Mouse (Mus musculus): Measurements from ENCODE around the gene Lrsam1. TPM values are rescaled to one million over a fixed set of nuclear protein-coding genes. Genes with fewer than 3 reads are reported as not detected.

Lrsam1 gene
- total and polyA plus RNA-seq, 2 experiments from 2014 or later = 22.1 to 37.9 TPM

GRCm38 (mm10) chr2:32878396-32878795 lies 83.0 kb downstream of the Lrsam1 start:
- Histone ChIP-seq H3K27ac (no peak overlapping the region), H3K27me3 (ENCODE audit: insufficient read depth, low read length) (no peaks in the 10 kb centered on the region), H3K36me3 (ENCODE audit: insufficient read depth, low read length) (no peaks in the 10 kb centered on the region), H3K4me3 (ENCODE audit: low read length) (no peak overlapping the region), H3K4me1 (ENCODE audit: insufficient read depth, low read length) (peaks cover 41% of the 10 kb centered on the region), H3K9ac (replicated peaks; ENCODE audit: low read length) (peak overlapping the region; percentile 81; the same call in 1 of the 2 replicates), H3K9me3 (ENCODE audit: low read length) (no peaks in the 10 kb centered on the region), H3K4me2 (ENCODE audit: low read depth, low read length) (peak overlapping the region; percentile 96)
- no peak for ATAC-seq
- 60% methylated on average over 3 of the region's 3 CpGs for WGBS
- no peak for TF ChIP-seq CTCF (IDR thresholded peaks at IDR 0.05; ENCODE audit: low read depth)
- DNase-seq (ENCODE audit: low spot score) = no peak

GRCm38 (mm10) chr2:32877761-32878393 lies 83.5 kb downstream of the Lrsam1 start:
- no peak for TF ChIP-seq CTCF (IDR thresholded peaks at IDR 0.05; ENCODE audit: low read depth)
- 52% methylated on average over 6 of the region's 6 CpGs for WGBS

DNA sequence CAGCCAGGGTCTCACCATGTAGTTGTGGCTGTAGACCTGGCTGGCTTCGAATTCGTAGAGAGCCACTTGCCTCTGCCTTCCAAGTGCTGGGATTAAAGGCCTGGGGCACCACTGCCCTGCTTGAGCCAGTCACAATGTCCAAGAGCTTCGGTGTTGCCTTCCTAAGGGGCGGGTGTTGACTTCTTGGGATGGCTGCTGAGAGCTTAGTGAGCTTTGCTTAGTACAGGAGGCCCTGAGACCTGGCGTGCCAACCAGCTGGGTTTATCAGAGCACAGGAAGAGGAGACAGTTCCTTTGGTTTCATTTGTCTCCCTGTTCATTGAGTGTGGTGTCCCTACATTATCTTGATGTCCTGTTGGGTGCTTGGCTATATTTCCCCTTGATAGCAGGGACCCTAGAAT lies 84.1 kb downstream of the Lrsam1 start:
- H3K9ac ChIP-seq (replicated peaks; ENCODE audit: low read length) = peak overlapping the region; percentile 81

More at GRCm38 (mm10) chr2:32877761-32878393, 83.5 kb downstream of the Lrsam1 start:
- no peaks in the 10 kb centered on the region for H3K27me3 ChIP-seq (ENCODE audit: insufficient read depth, low read length)
- no peaks in the 10 kb centered on the region for H3K36me3 ChIP-seq (ENCODE audit: insufficient read depth, low read length)
- peak overlapping the region; percentile 81 for H3K9ac ChIP-seq (replicated peaks; ENCODE audit: low read length)
- no peak for ATAC-seq
- H3K4me1 ChIP-seq (ENCODE audit: insufficient read depth, low read length) = peaks cover 41% of the 10 kb centered on the region
- H3K27ac ChIP-seq = peak overlapping the region; percentile 86; the same call in 1 of the 2 replicates
- peak overlapping the region; percentile 84 for H3K4me3 ChIP-seq (ENCODE audit: low read length)
- DNase-seq (ENCODE audit: low spot score) = no peak
- peak overlapping the region; percentile 96 for H3K4me2 ChIP-seq (ENCODE audit: low read depth, low read length)
- no peaks in the 10 kb centered on the region for H3K9me3 ChIP-seq (ENCODE audit: low read length)

GRCm38 (mm10) chr2:32876490-32877302 lies 84.7 kb downstream of the Lrsam1 start:
- peak; percentile 2; the same call in 1 of the 2 replicates for ATAC-seq
- H3K9me3 ChIP-seq (ENCODE audit: low read length) = no peaks in the 10 kb centered on the region

More for the DNA sequence above, 84.1 kb downstream of the Lrsam1 start:
- Histone ChIP-seq H3K4me2 (ENCODE audit: low read depth, low read length) (peak overlapping the region; percentile 96), H3K4me3 (ENCODE audit: low read length) (peak overlapping the region; percentile 84), H3K9me3 (ENCODE audit: low read length) (no peaks in the 10 kb centered on the region), H3K36me3 (ENCODE audit: insufficient read depth, low read length) (no peaks in the 10 kb centered on the region), H3K27ac (peak overlapping the region; percentile 86; the same call in 1 of the 2 replicates), H3K27me3 (ENCODE audit: insufficient read depth, low read length) (no peaks in the 10 kb centered on the region), H3K4me1 (ENCODE audit: insufficient read depth, low read length) (peaks cover 41% of the 10 kb centered on the region)
- DNase-seq (ENCODE audit: low spot score) (no peak), ATAC-seq (no peak)
- no peak for TF ChIP-seq CTCF (IDR thresholded peaks at IDR 0.05; ENCODE audit: low read depth)
- WGBS = 24% methylated on average over 5 of the region's 5 CpGs

DNA sequence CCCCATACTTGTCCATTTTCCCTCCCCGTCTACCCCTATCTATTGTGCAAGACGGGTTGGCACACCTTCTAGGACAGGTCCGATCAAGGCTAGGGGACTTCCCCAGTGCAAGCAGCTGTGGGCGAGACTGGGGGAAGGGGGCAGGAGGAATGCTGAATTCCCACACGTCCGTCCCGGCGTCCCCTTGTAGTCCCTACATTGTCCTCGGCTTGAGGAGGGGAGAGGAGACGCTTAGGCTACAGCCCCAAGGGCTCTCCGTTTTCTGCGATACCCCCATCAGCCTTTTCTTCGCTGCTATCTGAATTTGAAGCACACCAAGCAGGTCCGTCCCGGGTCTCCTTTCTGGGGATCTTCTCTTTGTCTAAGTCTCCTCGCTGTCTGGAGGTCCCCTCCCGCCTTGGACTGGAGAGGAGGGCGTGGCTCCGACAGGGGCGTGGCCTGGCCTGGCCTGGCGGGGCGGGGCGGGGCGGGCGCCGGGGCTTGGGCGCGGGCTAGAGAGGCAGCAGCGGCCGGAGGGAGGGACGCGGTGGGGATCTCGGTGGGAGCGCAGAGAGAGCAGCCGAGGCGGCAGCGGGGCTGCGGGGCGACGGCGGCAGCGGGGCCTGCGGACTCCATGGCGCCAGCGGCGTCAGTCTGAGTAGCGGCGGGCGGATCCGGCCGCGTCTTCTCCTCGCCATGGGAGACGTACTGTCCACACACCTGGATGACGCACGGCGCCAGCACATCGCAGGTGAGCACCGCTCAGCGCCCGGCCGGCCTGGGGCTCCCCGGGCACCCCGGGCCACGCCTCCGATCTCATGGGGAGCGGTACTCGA lies 85.5 kb downstream of the Lrsam1 start, which contains the start of gene Fam129b:
Fam129b (plus strand) TSS at position 440 of the 815 bp plus-strand sequence.
- DNase-seq (ENCODE audit: low spot score) = peak; percentile 91
- Histone ChIP-seq H3K4me1 (ENCODE audit: insufficient read depth, low read length) (peaks cover 31% of the 10 kb centered on the region), H3K27ac (peak within 1 kb of the TSS; percentile 86), H3K4me2 (ENCODE audit: low read depth, low read length) (peak within 1 kb of the TSS; percentile 96), H3K9ac (replicated peaks; ENCODE audit: low read length) (peak within 1 kb of the TSS; percentile 81), H3K27me3 (ENCODE audit: insufficient read depth, low read length) (no peaks in the 10 kb centered on the region), H3K4me3 (ENCODE audit: low read length) (peak within 1 kb of the TSS; percentile 84), H3K36me3 (ENCODE audit: insufficient read depth, low read length) (no peaks in the 10 kb centered on the region), H3K9me3 (ENCODE audit: low read length) (no peaks in the 10 kb centered on the region)
- ATAC-seq = peak; percentile 92
- under 1% methylated on average over 63 of the region's 68 CpGs for WGBS
- no peak for TF ChIP-seq CTCF (IDR thresholded peaks at IDR 0.05; ENCODE audit: low read depth)

More at GRCm38 (mm10) chr2:32876490-32877302, 84.7 kb downstream of the Lrsam1 start:
- peaks cover 40% of the 10 kb centered on the region for H3K4me1 ChIP-seq (ENCODE audit: insufficient read depth, low read length)
- peak overlapping the region; percentile 96 for H3K4me2 ChIP-seq (ENCODE audit: low read depth, low read length)
- peak overlapping the region; percentile 84 for H3K4me3 ChIP-seq (ENCODE audit: low read length)
- peak overlapping the region; percentile 86 for H3K27ac ChIP-seq
- TF ChIP-seq CTCF (IDR thresholded peaks at IDR 0.05; ENCODE audit: low read depth) = no peak
- H3K36me3 ChIP-seq (ENCODE audit: insufficient read depth, low read length) = no peaks in the 10 kb centered on the region
- WGBS = 2% methylated on average over 20 of the region's 20 CpGs
- peak overlapping the region; percentile 81 for H3K9ac ChIP-seq (replicated peaks; ENCODE audit: low read length)
- no peaks in the 10 kb centered on the region for H3K27me3 ChIP-seq (ENCODE audit: insufficient read depth, low read length)
- peak; percentile 36 for DNase-seq (ENCODE audit: low spot score)

Other genes starting within 250 kb of the Lrsam1 start
- 108 and 116 TPM in 2 replicates for gene Cdk9, start 248.5 kb downstream of the Lrsam1 start, total RNA-seq (2014; rRNA removed)
- gene Cdk9, start 248.5 kb downstream of the Lrsam1 start, polyA plus RNA-seq (2015; fragmentation: Nextera tagmentation; extraction: Ambion mirVana) = 61.1 and 65.3 TPM in 2 replicates
- gene Sh2d3c, start 240.6 kb downstream of the Lrsam1 start, total RNA-seq (2014; rRNA removed) = 43.8 and 56.9 TPM in 2 replicates
- gene Sh2d3c, start 240.6 kb downstream of the Lrsam1 start, polyA plus RNA-seq (2015; fragmentation: Nextera tagmentation; extraction: Ambion mirVana) = 49.5 and 52.8 TPM in 2 replicates
- gene 6330409D20Rik, start 220.6 kb downstream of the Lrsam1 start, total RNA-seq (2014; rRNA removed) = 1.7 and 3.2 TPM in 2 replicates
- 3.6 and 5.1 TPM in 2 replicates for gene 6330409D20Rik, start 220.6 kb downstream of the Lrsam1 start, polyA plus RNA-seq (2015; fragmentation: Nextera tagmentation; extraction: Ambion mirVana)
- 75.1 and 81.1 TPM in 2 replicates for gene Tor2a, start 204.4 kb downstream of the Lrsam1 start, total RNA-seq (2014; rRNA removed)
- 48.2 and 49.1 TPM in 2 replicates for gene Tor2a, start 204.4 kb downstream of the Lrsam1 start, polyA plus RNA-seq (2015; fragmentation: Nextera tagmentation; extraction: Ambion mirVana)
- gene Ttc16, start 186.0 kb downstream of the Lrsam1 start, total RNA-seq (2014; rRNA removed) = 0.78 and 1.6 TPM in 2 replicates
- gene Ttc16, start 186.0 kb downstream of the Lrsam1 start, polyA plus RNA-seq (2015; fragmentation: Nextera tagmentation; extraction: Ambion mirVana) = 0.58 and 0.76 TPM in 2 replicates
- gene Ptrh1, start 185.8 kb downstream of the Lrsam1 start, total RNA-seq (2014; rRNA removed) = 0.75 and 2.9 TPM in 2 replicates
- 4.0 and 4.4 TPM in 2 replicates for gene Ptrh1, start 185.8 kb downstream of the Lrsam1 start, polyA plus RNA-seq (2015; fragmentation: Nextera tagmentation; extraction: Ambion mirVana)
- 0.16 and 0.40 TPM in 2 replicates for gene Cfap157, start 177.2 kb downstream of the Lrsam1 start, total RNA-seq (2014; rRNA removed)
- 0.64 and 1.1 TPM in 2 replicates for gene Cfap157, start 177.2 kb downstream of the Lrsam1 start, polyA plus RNA-seq (2015; fragmentation: Nextera tagmentation; extraction: Ambion mirVana)
- gene Stxbp1, start 114.4 kb downstream of the Lrsam1 start, total RNA-seq (2014; rRNA removed) = 142 and 149 TPM in 2 replicates
- 318 and 348 TPM in 2 replicates for gene Stxbp1, start 114.4 kb downstream of the Lrsam1 start, polyA plus RNA-seq (2015; fragmentation: Nextera tagmentation; extraction: Ambion mirVana)
- gene Fam129b, start 85.5 kb downstream of the Lrsam1 start, total RNA-seq (2014; rRNA removed) = 49.8 and 52.7 TPM in 2 replicates
- gene Fam129b, start 85.5 kb downstream of the Lrsam1 start, polyA plus RNA-seq (2015; fragmentation: Nextera tagmentation; extraction: Ambion mirVana) = 20.8 and 23.5 TPM in 2 replicates
- gene Rpl12, start 55 bp downstream of the Lrsam1 start, total RNA-seq (2014; rRNA removed) = 154 and 168 TPM in 2 replicates
- gene Rpl12, start 55 bp downstream of the Lrsam1 start, polyA plus RNA-seq (2015; fragmentation: Nextera tagmentation; extraction: Ambion mirVana) = 92.2 and 101 TPM in 2 replicates
- gene Slc2a8, start 20.5 kb upstream of the Lrsam1 start, total RNA-seq (2014; rRNA removed) = 38.2 and 41.2 TPM in 2 replicates
- 32.6 and 33.4 TPM in 2 replicates for gene Slc2a8, start 20.5 kb upstream of the Lrsam1 start, polyA plus RNA-seq (2015; fragmentation: Nextera tagmentation; extraction: Ambion mirVana)
- 96.9 and 105 TPM in 2 replicates for gene Garnl3, start 170.0 kb upstream of the Lrsam1 start, total RNA-seq (2014; rRNA removed)
- gene Garnl3, start 170.0 kb upstream of the Lrsam1 start, polyA plus RNA-seq (2015; fragmentation: Nextera tagmentation; extraction: Ambion mirVana) = 56.1 and 57.0 TPM in 2 replicates